Mouse (Mus musculus): ENCODE data around the gene 1700049E17Rik2.
"Not testable (repeated sequence)": the region's sequence is repeated elsewhere in the genome, so short reads cannot be mapped to it uniquely, and the experiment has no call there.

Gene 1700049E17Rik2

GRCm38 (mm10) chr14:41572911-41573310, at the start of gene 1700049E17Rik2:
1700049E17Rik2 (plus strand) TSS chr14:41573211.
- not testable (repeated sequence) for DNase-seq (ENCODE audit: low read depth in 1 of 2, low spot score in 2 of 2)

- DNase-seq (ENCODE audit: low read depth in 1 of 2, low spot score in 2 of 2), result not testable (repeated sequence)
Measured at GRCm38 (mm10) chr14:41524695-41525094, 48.3 kb upstream of the 1700049E17Rik2 start.

- not testable (repeated sequence) for DNase-seq (ENCODE audit: low read depth in 1 of 2, low spot score in 2 of 2)
Measured at GRCm38 (mm10) chr14:41555483-41555882, 17.5 kb upstream of the 1700049E17Rik2 start, which contains the start of gene Gm7970. Gm7970 (minus strand) TSS chr14:41555583.

GRCm38 (mm10) chr14:41586346-41586745, 13.3 kb downstream of the 1700049E17Rik2 start:
- DNase-seq (ENCODE audit: low read depth in 1 of 2, low spot score in 2 of 2), result not testable (repeated sequence)

GRCm38 (mm10) chr14:41600935-41601334, 27.9 kb downstream of the 1700049E17Rik2 start:
- not testable (repeated sequence) for DNase-seq (ENCODE audit: low read depth in 1 of 2, low spot score in 2 of 2)

- DNase-seq (ENCODE audit: low read depth in 1 of 2, low spot score in 2 of 2), result not testable (repeated sequence)
Measured at GRCm38 (mm10) chr14:41610690-41611089, 37.7 kb downstream of the 1700049E17Rik2 start.

GRCm38 (mm10) chr14:41622535-41622934, 49.5 kb downstream of the 1700049E17Rik2 start:
- not testable (repeated sequence) for DNase-seq (ENCODE audit: low read depth in 1 of 2, low spot score in 2 of 2)

- not testable (repeated sequence) for DNase-seq (ENCODE audit: low read depth in 1 of 2, low spot score in 2 of 2)
Measured at GRCm38 (mm10) chr14:41624512-41624911, 51.5 kb downstream of the 1700049E17Rik2 start, which contains the start of gene Gm3072. Gm3072 (minus strand) TSS chr14:41624612.

- not testable (repeated sequence) for DNase-seq (ENCODE audit: low read depth in 1 of 2, low spot score in 2 of 2)
Measured at GRCm38 (mm10) chr14:41630144-41630543, 57.1 kb downstream of the 1700049E17Rik2 start.
